21 mouse cellular contexts compared by ENCODE assay signal in the genomic region with DNA sequence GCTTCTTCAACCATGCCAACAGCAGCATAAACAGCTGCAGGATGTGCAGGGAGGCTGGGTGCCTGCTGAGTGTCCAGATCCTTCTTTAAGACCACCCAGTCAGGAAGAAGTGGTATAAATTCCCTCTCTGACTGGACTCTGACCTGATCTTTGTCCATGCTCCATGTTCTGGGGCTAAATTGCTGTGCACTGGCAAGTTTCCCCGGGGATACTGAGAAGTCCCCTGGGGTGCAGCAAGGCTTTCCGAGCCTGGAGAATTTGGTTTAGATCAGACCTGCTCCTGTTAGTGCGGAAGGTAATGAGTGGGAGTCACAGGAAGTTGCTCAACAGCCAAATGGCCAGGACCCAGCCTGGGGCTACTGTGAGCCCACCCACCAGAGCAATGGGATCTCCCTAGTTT. TPM values are rescaled to one million over a fixed set of nuclear protein-coding genes. Genes with fewer than 3 reads are reported as not detected.
A peak's percentile ranks its signal among the peaks of the same experiment; 100 is the strongest.
DNase-seq lines count a peak whose midpoint lies in the region; ATAC-seq and TF ChIP-seq lines count a peak whose summit lies in the region.
"Had no signal": no experiment of that assay in that cellular context is flagged by ENCODE, and none has a peak within 500 bp of the region (broad histone marks: within the 10 kb centered on the region; RNA-seq: fewer than 3 reads in every experiment).

No protein-coding gene starts in this region.

- H3K9me3 ChIP-seq in kidney, embryonic 16.5 days (ENCODE audit: low read length) = no peaks in the 10 kb centered on the region
- no peaks in the 10 kb centered on the region for H3K9me3 ChIP-seq in lung, embryonic 14.5 days (ENCODE audit: low read depth, low read length)
- H3K9me3 ChIP-seq: embryonic facial prominence, embryonic 15.5 days; forebrain, embryonic 10.5 days; heart, embryonic 13.5 days; hindbrain, embryonic 15.5 days had no signal

- H3K27ac ChIP-seq in kidney, embryonic 16.5 days (ENCODE audit: low read length) = no peak overlapping the region
- no peak overlapping the region for H3K27ac ChIP-seq in lung, embryonic 14.5 days (ENCODE audit: low read depth)
- H3K27ac ChIP-seq: embryonic facial prominence, embryonic 15.5 days; forebrain, embryonic 10.5 days; heart, embryonic 13.5 days; hindbrain, embryonic 15.5 days had no signal

- H3K36me3 ChIP-seq in kidney, embryonic 16.5 days (ENCODE audit: insufficient read depth, low read length) = no peaks in the 10 kb centered on the region
- no peaks in the 10 kb centered on the region for H3K36me3 ChIP-seq in lung, embryonic 14.5 days (ENCODE audit: insufficient read depth)
- H3K36me3 ChIP-seq: embryonic facial prominence, embryonic 15.5 days; forebrain, embryonic 10.5 days; heart, embryonic 13.5 days; hindbrain, embryonic 15.5 days had no signal

- DNase-seq in adrenal gland, postnatal 14 days = peak; percentile 26
- DNase-seq in adrenal gland, adult 18-20 months (ENCODE audit: low spot score in 2 of 2) = no peak
- peak; percentile 73 for DNase-seq in heart, adult 11 months
- no peak for DNase-seq in heart, adult 8-10 months (ENCODE audit: low spot score)
- peak; percentile 9 to 29 for DNase-seq in kidney, adult 8-10 months
- peak; percentile 15 for DNase-seq in lung, embryonic 14.5 days
- DNase-seq in lung, postnatal 14 days = no peak
- DNase-seq: cerebellum, adult 11 months; cerebellum, adult 8-10 months; cerebellum, postnatal 14 days; gastrocnemius, postnatal 14 days; heart, postnatal 36 days had no signal

- peaks cover 10% of the 10 kb centered on the region for H3K4me1 ChIP-seq in kidney, embryonic 16.5 days (ENCODE audit: insufficient read depth, low read length)
- no peaks in the 10 kb centered on the region for H3K4me1 ChIP-seq in lung, embryonic 14.5 days (ENCODE audit: insufficient read depth)

- H3K27me3 ChIP-seq in kidney, embryonic 16.5 days (ENCODE audit: insufficient read depth, low read length) = no peaks in the 10 kb centered on the region
- H3K27me3 ChIP-seq in lung, embryonic 14.5 days (ENCODE audit: insufficient read depth, low read length) = peaks cover 9% of the 10 kb centered on the region; the same call in 1 of the 2 replicates

- no peak overlapping the region for H3K9ac ChIP-seq in kidney, embryonic 16.5 days (replicated peaks; ENCODE audit: low read length)
- H3K9ac ChIP-seq in lung, embryonic 14.5 days = no peak overlapping the region
- H3K9ac ChIP-seq: embryonic facial prominence, embryonic 15.5 days; heart, embryonic 13.5 days; hindbrain, embryonic 15.5 days had no signal

- H3K4me2 ChIP-seq in kidney, embryonic 16.5 days (replicated peaks; ENCODE audit: low read depth, low read length) = no peak overlapping the region
- peak overlapping the region; percentile 20; the same call in 1 of the 2 replicates for H3K4me2 ChIP-seq in lung, embryonic 14.5 days

- H3K4me3 ChIP-seq in kidney, embryonic 16.5 days (ENCODE audit: low read length) = no peak overlapping the region
- H3K4me3 ChIP-seq in lung, embryonic 14.5 days (ENCODE audit: low read depth, low read length) = no peak overlapping the region
- H3K4me3 ChIP-seq: erythroblast, embryonic 14.5 days had no signal

- TF ChIP-seq CTCF in lung, embryonic 14.5 days (IDR thresholded peaks at IDR 0.05; ENCODE audit: low read depth) = no peak

- WGBS in kidney, embryonic 16.5 days = 35% methylated on average over 3 of the region's 3 CpGs
- 44% methylated on average over 3 of the region's 3 CpGs for WGBS in lung, embryonic 14.5 days

- no peak for ATAC-seq in kidney, embryonic 16.5 days (ENCODE audit: low FRiP score, low TSS enrichment)
- no peak for ATAC-seq in lung, embryonic 14.5 days (ENCODE audit: insufficient read depth)
- ATAC-seq: forebrain, embryonic 14.5 days had no signal

RNA-seq across cellular contexts. Expression of a gene that starts 2.3 kb away (rescaled TPM):
- 2.9 and 3.8 TPM in 2 replicates for total RNA-seq in adrenal gland, postnatal 14 days (2021)
- total RNA-seq in adrenal gland, adult 18-20 months (2021) = 1 to 10 TPM; 4.9 to 5.2 TPM
- 1 to 10 TPM in 1 of 4 experiments, under 1 TPM in 3; 0.26 to 1.2 (median 0.81) TPM for total RNA-seq in heart, adult 8-10 months (2022)
- polyA plus RNA-seq in kidney, embryonic 16.5 days (2015; fragmentation: Nextera tagmentation; extraction: Ambion mirVana) = 8.1 TPM in 2 replicates
- 7.5 and 9.1 TPM in 2 replicates for polyA plus RNA-seq in lung, embryonic 14.5 days (2014; fragmentation: Nextera tagmentation; extraction: Ambion mirVana)
- total RNA-seq: common myeloid progenitor, adult 5-6 weeks; MEL had no signal
- polyA plus RNA-seq: erythroblast, embryonic 14.5 days had no signal

RNA-seq across cellular contexts. Expression of a gene that starts 47.1 kb away (rescaled TPM):
- 35.0 and 40.6 TPM in 2 replicates for total RNA-seq in adrenal gland, postnatal 14 days (2021)
- total RNA-seq in adrenal gland, adult 18-20 months (2021) = 10 to 100 TPM; 24.6 to 37.8 TPM
- 10 to 100 TPM; 18.0 to 20.6 (median 19.3) TPM for total RNA-seq in heart, adult 8-10 months (2022)
- 33.3 and 34.7 TPM in 2 replicates for polyA plus RNA-seq in kidney, embryonic 16.5 days (2015; fragmentation: Nextera tagmentation; extraction: Ambion mirVana)
- polyA plus RNA-seq in lung, embryonic 14.5 days (2014; fragmentation: Nextera tagmentation; extraction: Ambion mirVana) = 29.5 and 30.2 TPM in 2 replicates

Comparison
In these comparisons a context has a peak if more than half of its experiments do, and no peak if none do; other contexts are left out.
1. DNase-seq: peak in adrenal gland, postnatal 14 days (single experiment), heart, adult 11 months (single experiment), kidney, adult 8-10 months (2 of 2) and lung, embryonic 14.5 days (single experiment); none in adrenal gland, adult 18-20 months (0 of 2), heart, adult 8-10 months (single experiment) and lung, postnatal 14 days (single experiment).